Mouse (Mus musculus) MEL (cell line): ENCODE results near the gene Gm20388.

ENCODE experiments used
- EP300 ChIP-seq, 2 experiments: IDR thresholded peaks; 2 replicates each; pipeline ENCODE4 v1.6.1; 2011; ENCODE audit warnings: improper control_type of control experiment in 2 of 2, low read length in 2 of 2, low read depth in 1 of 2, mild to moderate bottlenecking in 1 of 2
- KAT2A ChIP-seq: conservative IDR thresholded peaks from 2 replicates; pipeline ENCODE4 v1.6.1; 2012; ENCODE audit warnings: low read depth, low read length, improper control_type of control experiment, inconsistent platforms
- POLR2AphosphoS5 ChIP-seq: IDR thresholded peaks from 2 replicates; pipeline ENCODE4 v1.6.1; 2012; ENCODE audit warnings: low read depth, borderline replicate concordance, mild to moderate bottlenecking, inconsistent platforms, low read length, moderate library complexity, mixed read lengths

GRCm38 (mm10) chr8:121530639-121531038 lies 1620.0 kb downstream of the Gm20388 start:
- TF ChIP-seq POLR2AphosphoS5: no peak
- TF ChIP-seq KAT2A: no peak
- no peak for TF ChIP-seq EP300 (IDR thresholded peaks at IDR 0.05; ENCODE audit: low read depth in 1 of 2, low read length in 2 of 2)
